Mouse (Mus musculus) kidney, postnatal 0 days (tissue): Measurements from ENCODE around the gene Dpp9. TPM values are rescaled to one million over a fixed set of nuclear protein-coding genes. Genes with fewer than 3 reads are reported as not detected.

ENCODE experiments used
- ATAC-seq: fragments of 200-750 bp; cut with Nextera tagmentation; replicated peaks from 2 replicates; pipeline ENCODE4 v1.8.0; 2017; ENCODE audit warnings: low read depth, moderate number of reproducible peaks, moderate TSS enrichment, moderate library complexity; ENCODE audit not compliant: low FRiP score
- DNase-seq: peaks from one replicate; pipeline ENCODE4 v3.0.0-alpha.2; 2016; ENCODE audit warnings: low spot score
- H3K27ac ChIP-seq: fragments of 300-500 bp; sonication (generic); 2 replicates; pipeline ENCODE4 v1.5.1; 2014; ENCODE audit warnings: mild to moderate bottlenecking
- H3K27me3 ChIP-seq: fragments of 300-500 bp; sonication (generic); 2 replicates; pipeline ENCODE4 v1.6.1; 2014; ENCODE audit warnings: low read length, mixed read lengths; ENCODE audit not compliant: insufficient read depth
- H3K36me3 ChIP-seq: fragments of 300-500 bp; sonication (generic); 2 replicates; pipeline ENCODE4 v1.6.1; 2014; ENCODE audit warnings: low read length, mixed read lengths; ENCODE audit not compliant: insufficient read depth
- H3K4me1 ChIP-seq: fragments of 300-500 bp; sonication (generic); replicated peaks from 2 replicates; pipeline ENCODE4 v1.6.1; 2014; ENCODE audit warnings: antibody characterized with exemption, low read length, mixed read lengths; ENCODE audit not compliant: insufficient read depth
- H3K4me2 ChIP-seq: fragments of 300-500 bp; sonication (generic); 2 replicates; pipeline ENCODE4 v1.6.1; 2014; ENCODE audit warnings: mild to moderate bottlenecking, low read length, moderate library complexity, mixed read lengths
- H3K4me3 ChIP-seq: fragments of 300-500 bp; sonication (generic); replicated peaks from 2 replicates; pipeline ENCODE4 v1.5.1; 2014; ENCODE audit warnings: low read depth, low read length
- H3K9ac ChIP-seq: fragments of 300-500 bp; sonication (generic); 2 replicates; pipeline ENCODE4 v1.6.1; 2014; ENCODE audit warnings: low read depth, low read length
- H3K9me3 ChIP-seq: fragments of 300-500 bp; sonication (generic); replicated peaks from 2 replicates; pipeline ENCODE4 v1.6.1; 2016; ENCODE audit warnings: low read length, inconsistent platforms, mixed read lengths
- CTCF ChIP-seq: IDR thresholded peaks from 2 replicates; pipeline ENCODE4 v1.5.1; 2016; ENCODE audit warnings: antibody characterized with exemption, low read depth, mild to moderate bottlenecking, moderate library complexity
- WGBS: fragments of 180-500 bp; shearing (Covaris S2); extraction: QIAGEN DNeasy Blood & Tissue Kit; methylation state at CpG from one replicate; pipeline ENCODE4 v1.1.7; 2014; 5-methylcytosine and 5-hydroxymethylcytosine counted together
- polyA plus RNA-seq: library from polyadenylated mRNA; unstranded; fragments of >200 nt; fragmentation: Nextera tagmentation; extraction: Ambion mirVana; gene quantifications from 2 replicates; pipeline ENCODE4 v1.2.1, GENCODE M21; 2015

The Dpp9 gene
- polyA plus RNA-seq, 1 experiment from 2014 or later: 22.1 TPM

- TF ChIP-seq CTCF: no peak
- no peaks in the 10 kb centered on the region for H3K9me3 ChIP-seq
- WGBS: 26% methylated on average over 9 of the region's 9 CpGs
These were observed 65.1 kb downstream of the Dpp9 start for GRCm38 (mm10) chr17:56153643-56154042.

DNA sequence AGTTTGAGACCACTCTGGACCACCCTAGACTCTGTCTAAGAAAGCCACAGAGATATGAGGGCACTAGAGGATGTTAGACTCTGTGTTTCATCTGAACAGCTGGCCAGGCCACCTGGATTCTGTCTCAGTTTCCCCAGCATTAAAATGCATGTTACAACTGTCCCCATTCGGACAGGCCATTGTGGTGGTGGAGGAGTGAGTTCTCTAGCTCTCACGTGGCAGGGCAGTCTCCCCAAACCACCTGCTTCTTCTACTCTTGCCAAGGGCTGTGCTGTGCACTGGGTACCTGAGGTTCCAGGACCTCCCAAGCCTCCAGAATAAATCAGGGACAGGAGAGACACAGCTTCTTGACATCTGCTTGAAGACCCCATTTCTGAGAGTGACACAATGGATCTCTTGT, 68.8 kb downstream of the Dpp9 start:
- Histone ChIP-seq H3K9me3 (no peaks in the 10 kb centered on the region), H3K36me3 (no peaks in the 10 kb centered on the region), H3K27me3 (peaks cover 27% of the 10 kb centered on the region), H3K4me2 (no peak overlapping the region), H3K9ac (no peak overlapping the region), H3K4me3 (no peak overlapping the region), H3K4me1 (no peaks in the 10 kb centered on the region), H3K27ac (no peak overlapping the region)
- ATAC-seq (no peak), DNase-seq (no peak)
- 53% methylated on average over 2 of the region's 2 CpGs for WGBS
- TF ChIP-seq CTCF: no peak

More at GRCm38 (mm10) chr17:56153643-56154042, 65.1 kb downstream of the Dpp9 start:
- H3K27ac ChIP-seq: no peak overlapping the region
- no peaks in the 10 kb centered on the region for H3K36me3 ChIP-seq
- no peak overlapping the region for H3K4me3 ChIP-seq
- H3K4me2 ChIP-seq: no peak overlapping the region
- DNase-seq: peak; percentile 59
- peak; percentile 70 for ATAC-seq
- H3K27me3 ChIP-seq: peaks cover 27% of the 10 kb centered on the region
- H3K9ac ChIP-seq: no peak overlapping the region
- H3K4me1 ChIP-seq: no peaks in the 10 kb centered on the region

GRCm38 (mm10) chr17:56148790-56149618, 69.7 kb downstream of the Dpp9 start:
- no peak for TF ChIP-seq CTCF
- peak overlapping the region; percentile 7; the same call in 1 of the 2 replicates for H3K4me3 ChIP-seq
- H3K27me3 ChIP-seq: peaks cover 28% of the 10 kb centered on the region
- H3K4me1 ChIP-seq: no peaks in the 10 kb centered on the region
- no peak for DNase-seq
- no peak; the same call in 1 of the 2 replicates for ATAC-seq
- peak overlapping the region; percentile 42 for H3K4me2 ChIP-seq
- H3K9ac ChIP-seq: 0 out of 2 replicates have a peak overlapping the region, but pooled peaks have one; percentile 27
- no peaks in the 10 kb centered on the region for H3K36me3 ChIP-seq
- no peak overlapping the region for H3K27ac ChIP-seq
- H3K9me3 ChIP-seq: no peaks in the 10 kb centered on the region
- WGBS: 2% methylated on average over 28 of the region's 30 CpGs

DNA sequence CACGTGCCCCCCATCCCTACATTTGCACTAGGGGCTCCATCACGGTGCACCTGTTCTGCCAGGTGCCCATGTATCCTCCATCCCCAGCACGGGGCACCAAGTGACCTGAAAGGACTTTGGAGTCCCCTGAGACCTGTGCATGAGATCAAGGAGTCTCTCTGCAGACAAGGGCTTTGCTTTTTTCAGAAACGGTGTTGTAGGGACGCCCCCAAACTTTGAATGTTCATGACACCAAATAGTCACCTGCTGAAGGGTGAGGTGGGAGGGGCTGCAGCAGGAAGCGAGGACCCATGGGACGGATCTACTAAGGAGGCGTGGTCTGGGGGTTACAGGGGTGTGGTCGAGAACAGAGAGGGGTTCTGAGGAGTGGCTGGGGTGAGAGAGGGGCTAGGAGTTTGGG, 70.4 kb downstream of the Dpp9 start:
- H3K4me3 ChIP-seq: 0 out of 2 replicates have a peak overlapping the region, but pooled peaks have one; percentile 7
- no peak for DNase-seq
- H3K27me3 ChIP-seq: peaks cover 28% of the 10 kb centered on the region
- H3K4me1 ChIP-seq: no peaks in the 10 kb centered on the region
- H3K4me2 ChIP-seq: peak overlapping the region; percentile 42
- no peak for TF ChIP-seq CTCF
- no peak overlapping the region for H3K27ac ChIP-seq
- H3K9ac ChIP-seq: 0 out of 2 replicates have a peak overlapping the region, but pooled peaks have one; percentile 27
- H3K9me3 ChIP-seq: no peaks in the 10 kb centered on the region
- no peak for ATAC-seq
- no peaks in the 10 kb centered on the region for H3K36me3 ChIP-seq
- WGBS: 23% methylated on average over 9 of the region's 9 CpGs

DNA sequence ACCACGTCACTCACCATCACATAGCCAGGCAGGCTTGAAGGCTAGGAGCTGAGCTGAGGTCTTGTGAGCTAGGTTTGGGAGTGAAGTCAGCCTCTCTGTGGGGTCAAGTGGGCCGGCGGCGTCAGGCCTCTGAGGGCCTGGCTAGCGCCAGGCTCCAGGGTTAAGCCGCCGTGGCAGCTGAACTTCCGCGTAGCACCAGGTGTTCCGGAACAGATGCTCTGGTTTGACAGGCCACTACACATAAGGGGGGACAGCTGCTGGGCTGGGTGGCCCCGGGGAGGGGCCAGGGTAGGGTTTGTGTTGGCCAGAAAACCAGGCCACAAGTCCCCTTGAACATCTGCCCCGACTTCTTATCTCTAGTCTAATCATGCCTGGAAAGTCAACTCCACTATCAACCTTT, 71.3 kb downstream of the Dpp9 start:
- WGBS: 45% methylated on average over 12 of the region's 12 CpGs
- Histone ChIP-seq H3K27me3 (peaks cover 28% of the 10 kb centered on the region), H3K27ac (no peak overlapping the region), H3K4me1 (no peaks in the 10 kb centered on the region), H3K9me3 (no peaks in the 10 kb centered on the region), H3K4me2 (no peak overlapping the region), H3K36me3 (no peaks in the 10 kb centered on the region), H3K9ac (no peak overlapping the region), H3K4me3 (no peak overlapping the region)
- DNase-seq: no peak
- TF ChIP-seq CTCF: no peak
- no peak for ATAC-seq

GRCm38 (mm10) chr17:56146131-56146530, 72.6 kb downstream of the Dpp9 start:
- Histone ChIP-seq H3K27ac (no peak overlapping the region), H3K36me3 (no peaks in the 10 kb centered on the region), H3K27me3 (peaks cover 33% of the 10 kb centered on the region), H3K9ac (no peak overlapping the region), H3K9me3 (no peaks in the 10 kb centered on the region), H3K4me2 (no peak overlapping the region), H3K4me1 (peaks cover 8% of the 10 kb centered on the region), H3K4me3 (no peak overlapping the region)
- no peak for ATAC-seq
- no peak for DNase-seq
- 19% methylated on average over 9 of the region's 9 CpGs for WGBS
- no peak for TF ChIP-seq CTCF
